Mouse (Mus musculus) embryonic facial prominence, embryonic 14.5 days (tissue): ENCODE results near the gene Col4a3. TPM values are rescaled to one million over a fixed set of nuclear protein-coding genes. Genes with fewer than 3 reads are reported as not detected.

Source experiments
- ATAC-seq: fragments of 200-750 bp; cut with Nextera tagmentation; 2 replicates; pipeline ENCODE4 v1.8.0; 2017; ENCODE audit warnings: low read depth, moderate number of reproducible peaks, moderate TSS enrichment
- DNase-seq: peaks from one replicate; pipeline ENCODE4 v3.0.0-alpha.2; 2015; ENCODE audit warnings: low spot score
- H3K27ac ChIP-seq: fragments of 300-500 bp; sonication (generic); replicated peaks from 2 replicates; pipeline ENCODE4 v1.5.1; 2014; ENCODE audit warnings: low read depth, mild to moderate bottlenecking, low read length, moderate library complexity
- H3K27me3 ChIP-seq: fragments of 300-500 bp; sonication (generic); replicated peaks from 2 replicates; pipeline ENCODE4 v1.6.1; 2014; ENCODE audit warnings: low read length; ENCODE audit not compliant: control insufficient read depth, insufficient read depth
- H3K36me3 ChIP-seq: fragments of 300-500 bp; sonication (generic); 2 replicates; pipeline ENCODE4 v1.6.1; 2014; ENCODE audit warnings: low read length, mixed read lengths; ENCODE audit not compliant: control insufficient read depth, insufficient read depth
- H3K4me1 ChIP-seq: fragments of 300-500 bp; sonication (generic); 2 replicates; pipeline ENCODE4 v1.6.1; 2014; ENCODE audit warnings: antibody characterized with exemption, low read length; ENCODE audit not compliant: control insufficient read depth, insufficient read depth
- H3K4me2 ChIP-seq: fragments of 300-500 bp; sonication (generic); 2 replicates; pipeline ENCODE4 v1.6.1; 2014; ENCODE audit warnings: low read depth, mild to moderate bottlenecking, low read length, moderate library complexity, mixed read lengths
- H3K4me3 ChIP-seq: fragments of 300-500 bp; sonication (generic); 2 replicates; pipeline ENCODE4 v1.5.1; 2014; ENCODE audit warnings: low read depth, mild to moderate bottlenecking, low read length
- H3K9ac ChIP-seq: fragments of 300-500 bp; sonication (generic); 2 replicates; pipeline ENCODE4 v1.6.1; 2014; ENCODE audit warnings: low read depth, mild to moderate bottlenecking, low read length, moderate library complexity, mixed read lengths
- H3K9me3 ChIP-seq: fragments of 300-500 bp; sonication (generic); 2 replicates; pipeline ENCODE4 v1.6.1; 2016; ENCODE audit warnings: low read length; ENCODE audit not compliant: control insufficient read depth
- WGBS: fragments of 180-500 bp; shearing (Covaris S2); extraction: QIAGEN DNeasy Blood & Tissue Kit; methylation state at CpG from one replicate; pipeline ENCODE4 v1.1.7; 2014; 5-methylcytosine and 5-hydroxymethylcytosine counted together
- polyA plus RNA-seq: library from polyadenylated mRNA; unstranded; fragments of >200 nt; fragmentation: Nextera tagmentation; extraction: Ambion mirVana; gene quantifications from 2 replicates; pipeline ENCODE4 v1.2.1, GENCODE M21; 2014

Col4a3 gene
- polyA plus RNA-seq, 1 experiment from 2014 or later: 0.24 TPM

- H3K4me2 ChIP-seq: no peak overlapping the region
- WGBS: 56% methylated on average over 4 of the region's 4 CpGs
- H3K36me3 ChIP-seq: no peaks in the 10 kb centered on the region
- no peak overlapping the region for H3K27ac ChIP-seq
- ATAC-seq: no peak
- DNase-seq: no peak
- H3K9me3 ChIP-seq: no peaks in the 10 kb centered on the region
- no peak overlapping the region for H3K9ac ChIP-seq
- no peak overlapping the region for H3K4me3 ChIP-seq
- peaks cover 19% of the 10 kb centered on the region for H3K27me3 ChIP-seq
- H3K4me1 ChIP-seq: peaks cover 6% of the 10 kb centered on the region
Observed at GRCm38 (mm10) chr1:82590266-82590665, 3.5 kb downstream of the Col4a3 start.

- Histone ChIP-seq H3K4me2 (no peak overlapping the region), H3K36me3 (no peaks in the 10 kb centered on the region), H3K9me3 (no peaks in the 10 kb centered on the region), H3K9ac (no peak overlapping the region), H3K4me1 (no peaks in the 10 kb centered on the region), H3K27me3 (no peaks in the 10 kb centered on the region), H3K27ac (no peak overlapping the region; the same call in 1 of the 2 replicates), H3K4me3 (no peak overlapping the region)
- peak; percentile 47 for DNase-seq
- no peak for ATAC-seq
- 60% methylated on average over 6 of the region's 6 CpGs for WGBS
Observed at GRCm38 (mm10) chr1:82596864-82597596, 10.3 kb downstream of the Col4a3 start.

- Histone ChIP-seq H3K4me1 (no peaks in the 10 kb centered on the region), H3K27ac (no peak overlapping the region), H3K4me3 (no peak overlapping the region), H3K36me3 (no peaks in the 10 kb centered on the region), H3K9ac (no peak overlapping the region), H3K9me3 (no peaks in the 10 kb centered on the region), H3K4me2 (no peak overlapping the region), H3K27me3 (no peaks in the 10 kb centered on the region)
- WGBS: 68% methylated on average over 7 of the region's 7 CpGs
- no peak for ATAC-seq
- no peak for DNase-seq
Observed at GRCm38 (mm10) chr1:82603198-82603950, 16.7 kb downstream of the Col4a3 start.

GRCm38 (mm10) chr1:82605347-82605746 lies 18.6 kb downstream of the Col4a3 start:
- H3K9ac ChIP-seq: no peak overlapping the region
- H3K27ac ChIP-seq: no peak overlapping the region
- H3K4me2 ChIP-seq: no peak overlapping the region
- no peak for ATAC-seq
- no peak overlapping the region for H3K4me3 ChIP-seq
- no peaks in the 10 kb centered on the region for H3K4me1 ChIP-seq
- H3K36me3 ChIP-seq: no peaks in the 10 kb centered on the region
- 90% methylated on average over 7 of the region's 7 CpGs for WGBS
- H3K9me3 ChIP-seq: no peaks in the 10 kb centered on the region
- H3K27me3 ChIP-seq: no peaks in the 10 kb centered on the region
- DNase-seq: no peak

- no peaks in the 10 kb centered on the region for H3K9me3 ChIP-seq
- no peaks in the 10 kb centered on the region for H3K27me3 ChIP-seq
- H3K4me1 ChIP-seq: no peaks in the 10 kb centered on the region
- no peak overlapping the region for H3K9ac ChIP-seq
- WGBS: 80% methylated on average over 7 of the region's 7 CpGs
- H3K4me2 ChIP-seq: no peak overlapping the region
- H3K36me3 ChIP-seq: no peaks in the 10 kb centered on the region
- DNase-seq: no peak
- H3K27ac ChIP-seq: no peak overlapping the region
- ATAC-seq: no peak
- no peak overlapping the region for H3K4me3 ChIP-seq
Observed at GRCm38 (mm10) chr1:82605856-82606255, 19.1 kb downstream of the Col4a3 start.

GRCm38 (mm10) chr1:82608646-82609262 lies 22.0 kb downstream of the Col4a3 start:
- no peak for ATAC-seq
- 65% methylated on average over 9 of the region's 9 CpGs for WGBS
- DNase-seq: no peak

GRCm38 (mm10) chr1:82612061-82612660 lies 25.4 kb downstream of the Col4a3 start:
- no peak overlapping the region for H3K27ac ChIP-seq
- no peak overlapping the region for H3K9ac ChIP-seq
- H3K4me2 ChIP-seq: no peak overlapping the region
- no peak for ATAC-seq
- H3K27me3 ChIP-seq: no peaks in the 10 kb centered on the region
- H3K9me3 ChIP-seq: no peaks in the 10 kb centered on the region
- H3K36me3 ChIP-seq: no peaks in the 10 kb centered on the region
- DNase-seq: no peak
- no peaks in the 10 kb centered on the region for H3K4me1 ChIP-seq
- H3K4me3 ChIP-seq: no peak overlapping the region
- 57% methylated on average over 9 of the region's 9 CpGs for WGBS

More at GRCm38 (mm10) chr1:82608646-82609262, 22.0 kb downstream of the Col4a3 start:
- H3K4me1 ChIP-seq: no peaks in the 10 kb centered on the region
- H3K27me3 ChIP-seq: no peaks in the 10 kb centered on the region
- H3K9me3 ChIP-seq: no peaks in the 10 kb centered on the region
- H3K9ac ChIP-seq: no peak overlapping the region
- no peak overlapping the region for H3K27ac ChIP-seq
- H3K36me3 ChIP-seq: no peaks in the 10 kb centered on the region
- H3K4me3 ChIP-seq: no peak overlapping the region
- no peak overlapping the region for H3K4me2 ChIP-seq

GRCm38 (mm10) chr1:82618001-82618400 lies 31.3 kb downstream of the Col4a3 start:
- ATAC-seq (no peak), DNase-seq (no peak)
- Histone ChIP-seq H3K36me3 (no peaks in the 10 kb centered on the region), H3K27me3 (no peaks in the 10 kb centered on the region), H3K4me2 (no peak overlapping the region), H3K27ac (no peak overlapping the region), H3K4me1 (no peaks in the 10 kb centered on the region), H3K9me3 (no peaks in the 10 kb centered on the region), H3K9ac (no peak overlapping the region), H3K4me3 (no peak overlapping the region)
- 67% methylated on average over 5 of the region's 5 CpGs for WGBS
